Mouse (Mus musculus) erythroblast, embryonic 14.5 days (primary cell): ENCODE measurements around the gene Sar1b. TPM values are rescaled to one million over a fixed set of nuclear protein-coding genes. Genes with fewer than 3 reads are reported as not detected.
"Not testable (repeated sequence)": the region's sequence is repeated elsewhere in the genome, so short reads cannot be mapped to it uniquely, and the experiment has no call there.

Experiments
- H3K27me3 ChIP-seq: 2 replicates; pipeline ENCODE4 v1.6.1; 2012; ENCODE audit warnings: inconsistent platforms; ENCODE audit not compliant: control insufficient read depth
- H3K36me3 ChIP-seq: 2 replicates; pipeline ENCODE4 v1.6.1; 2012; ENCODE audit warnings: mild to moderate bottlenecking, inconsistent platforms; ENCODE audit not compliant: control insufficient read depth
- H3K4me1 ChIP-seq: 2 replicates; pipeline ENCODE4 v1.6.1; 2012; ENCODE audit warnings: inconsistent platforms; ENCODE audit not compliant: control insufficient read depth
- H3K4me3 ChIP-seq: replicated peaks from 2 replicates; pipeline ENCODE3; 2012; ENCODE audit warnings: moderate library complexity, mild to moderate bottlenecking, inconsistent platforms
- H3K9me3 ChIP-seq: 2 replicates; pipeline ENCODE4 v1.6.1; 2012; ENCODE audit warnings: low read length, inconsistent platforms, mixed read lengths; ENCODE audit not compliant: control insufficient read depth
- GATA1 ChIP-seq: IDR thresholded peaks from 2 replicates; pipeline ENCODE4 v1.6.1; 2012; ENCODE audit warnings: low read length, inconsistent platforms, mixed read lengths
- TAL1 ChIP-seq: IDR thresholded peaks from 3 replicates; pipeline ENCODE4 v1.6.1; 2012; ENCODE audit warnings: low read length, inconsistent platforms, mixed read lengths
- polyA plus RNA-seq: library from polyadenylated mRNA; stranded (reverse); fragments of >175 nt; gene quantifications from 2 replicates; pipeline ENCODE4 v1.2.3, GENCODE M21; 2012

The Sar1b gene
- polyA plus RNA-seq, result 0.27 and 0.65 TPM in 2 replicates

DNA sequence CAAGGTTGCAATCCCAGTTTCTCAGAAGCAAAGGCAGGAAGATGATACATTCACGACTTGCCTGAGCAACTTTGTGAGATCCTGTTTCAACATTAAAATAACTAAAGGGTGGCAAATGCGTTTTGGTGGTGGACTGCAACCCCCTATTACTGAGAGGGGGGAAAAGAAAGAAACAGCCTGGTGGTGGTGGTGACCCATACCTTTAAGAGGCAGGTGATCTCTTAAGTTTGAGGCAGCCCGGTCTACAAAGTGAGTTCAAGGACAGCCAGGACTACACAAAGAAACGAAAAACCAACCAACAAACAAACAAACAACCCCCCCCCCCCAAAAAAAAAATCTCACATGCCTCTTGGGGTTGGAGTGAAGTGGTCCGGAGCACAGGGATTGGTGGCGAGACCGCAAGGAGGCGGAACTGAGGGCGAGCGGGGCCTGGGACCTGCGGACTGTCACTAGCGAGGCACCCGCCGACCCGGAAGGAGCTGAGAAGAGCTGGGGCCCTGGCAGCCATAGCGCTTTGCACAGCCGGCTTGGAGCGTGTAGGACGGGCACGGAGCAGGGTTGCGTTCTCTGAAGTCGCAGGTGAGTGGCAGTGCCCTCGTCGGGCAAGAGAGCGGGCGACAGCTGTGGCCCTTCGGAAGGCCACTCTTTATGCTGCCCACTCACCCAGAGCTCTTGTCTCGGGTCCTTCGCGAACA, at the start of gene Sar1b, which contains the start of gene Sec24a:
Gene Sar1b, plus strand, starts transcription at position 475 of the 695 bp plus-strand sequence.
Gene Sec24a, minus strand, starts transcription at position 422 of the 695 bp plus-strand sequence.
- no peak for TF ChIP-seq TAL1
- no peak for TF ChIP-seq GATA1
- Histone ChIP-seq H3K27me3 (peaks cover 12% of the 10 kb centered on the region), H3K4me3 (peak within 1 kb of the TSS; percentile 82), H3K9me3 (no peaks in the 10 kb centered on the region), H3K4me1 (peaks cover 36% of the 10 kb centered on the region), H3K36me3 (peaks cover 10% of the 10 kb centered on the region)

GRCm38 (mm10) chr11:51721066-51721465, 42.4 kb upstream of the Sar1b start:
- no peak for TF ChIP-seq TAL1
- no peak for TF ChIP-seq GATA1
- Histone ChIP-seq H3K9me3 (no peaks in the 10 kb centered on the region), H3K4me1 (no peaks in the 10 kb centered on the region), H3K4me3 (no peak overlapping the region), H3K27me3 (no peaks in the 10 kb centered on the region), H3K36me3 (peaks cover 66% of the 10 kb centered on the region)

GRCm38 (mm10) chr11:51732883-51733282, 30.6 kb upstream of the Sar1b start:
- TF ChIP-seq TAL1 (no peak), GATA1 (no peak)
- H3K4me1 ChIP-seq, result peaks cover 3% of the 10 kb centered on the region
- peaks cover 62% of the 10 kb centered on the region for H3K36me3 ChIP-seq
- H3K27me3 ChIP-seq, result no peaks in the 10 kb centered on the region
- no peaks in the 10 kb centered on the region for H3K9me3 ChIP-seq
- no peak overlapping the region for H3K4me3 ChIP-seq

DNA sequence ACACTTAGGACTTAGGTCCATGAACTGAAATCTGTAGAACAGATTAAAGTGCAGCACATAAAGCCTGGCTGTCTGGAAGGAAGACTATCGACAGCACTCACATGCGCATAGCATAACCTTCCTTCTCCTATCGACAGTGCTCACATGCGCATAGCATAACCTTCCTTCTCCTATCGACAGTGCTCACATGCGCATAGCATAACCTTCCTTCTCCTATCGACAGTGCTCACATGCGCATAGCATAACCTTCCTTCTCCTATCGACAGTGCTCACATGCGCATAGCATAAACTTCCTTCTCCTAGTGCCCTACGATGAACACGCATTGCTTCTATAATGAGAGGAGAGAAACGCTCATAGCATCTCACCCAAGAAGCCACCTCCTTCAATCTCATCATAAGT, 29.3 kb upstream of the Sar1b start:
- Histone ChIP-seq H3K4me1 (peaks cover 16% of the 10 kb centered on the region), H3K36me3 (peaks cover 67% of the 10 kb centered on the region)
- H3K27me3 ChIP-seq, H3K9me3 ChIP-seq, H3K4me3 ChIP-seq: not testable (repeated sequence)

GRCm38 (mm10) chr11:51738651-51739403, 24.7 kb upstream of the Sar1b start:
- Histone ChIP-seq H3K9me3 (no peaks in the 10 kb centered on the region), H3K4me3 (no peak overlapping the region), H3K4me1 (peaks cover 49% of the 10 kb centered on the region), H3K27me3 (no peaks in the 10 kb centered on the region), H3K36me3 (peaks cover 62% of the 10 kb centered on the region)
- TF ChIP-seq TAL1 (no peak), GATA1 (0 out of 2 replicates have a peak, but pooled peaks have one; percentile 25)

DNA sequence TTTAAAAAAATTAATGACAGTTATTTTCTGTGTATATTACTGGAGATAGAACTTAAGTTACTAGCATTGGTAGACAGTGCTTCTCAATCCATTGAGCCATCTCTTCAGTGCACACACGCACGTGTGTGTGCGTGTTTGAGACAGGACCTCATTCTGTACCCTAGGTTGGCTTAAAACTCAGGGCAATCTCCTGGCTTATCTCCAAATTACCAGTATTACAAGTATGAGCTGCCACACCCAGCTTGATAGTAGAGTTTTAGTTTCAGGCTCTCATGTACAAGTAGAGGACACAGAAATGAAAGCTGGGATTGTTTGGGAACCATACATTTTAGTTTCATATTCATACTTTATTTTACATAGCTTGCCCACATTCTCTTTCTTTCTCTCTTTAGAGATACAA, 22.8 kb upstream of the Sar1b start:
- Histone ChIP-seq H3K27me3 (no peaks in the 10 kb centered on the region), H3K9me3 (no peaks in the 10 kb centered on the region), H3K4me3 (no peak overlapping the region), H3K36me3 (peaks cover 59% of the 10 kb centered on the region), H3K4me1 (peaks cover 49% of the 10 kb centered on the region)
- TF ChIP-seq GATA1 (no peak), TAL1 (no peak)

- Histone ChIP-seq H3K36me3 (peaks cover 52% of the 10 kb centered on the region), H3K9me3 (peaks cover 5% of the 10 kb centered on the region), H3K27me3 (no peaks in the 10 kb centered on the region), H3K4me1 (peaks cover 24% of the 10 kb centered on the region), H3K4me3 (no peak overlapping the region)
- no peak for TF ChIP-seq GATA1
- no peak for TF ChIP-seq TAL1
Observed at GRCm38 (mm10) chr11:51746096-51746495, 17.4 kb upstream of the Sar1b start.

DNA sequence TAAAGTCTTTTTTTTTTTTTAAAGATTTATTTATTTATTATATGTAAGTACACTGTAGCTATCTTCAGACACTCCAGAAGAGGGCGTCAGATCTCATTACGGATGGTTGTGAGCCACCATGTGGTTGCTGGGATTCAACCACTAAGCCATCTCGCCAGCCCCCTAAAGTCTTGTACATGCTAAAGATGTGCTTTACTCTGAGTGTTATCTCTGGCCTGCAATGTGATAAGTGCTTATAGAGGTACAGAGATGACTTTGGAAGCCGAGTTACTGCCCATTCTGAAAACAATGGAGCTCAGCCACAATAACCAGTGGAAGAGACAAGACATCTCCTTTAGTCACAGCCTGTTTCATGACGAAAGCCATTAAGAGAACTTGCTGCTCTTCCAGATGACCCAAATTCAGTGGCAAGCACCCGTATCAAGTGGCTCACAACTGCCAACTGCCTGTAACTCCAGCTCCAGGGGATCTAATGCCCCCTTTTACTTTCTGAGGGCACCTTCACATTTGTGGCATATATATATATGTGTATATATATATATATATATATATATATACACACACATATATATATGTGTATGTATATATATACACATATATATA, 11.8 kb upstream of the Sar1b start:
- not testable (repeated sequence) for H3K9me3 ChIP-seq, H3K4me3 ChIP-seq, H3K27me3 ChIP-seq
- Histone ChIP-seq H3K36me3 (peaks cover 21% of the 10 kb centered on the region), H3K4me1 (peaks cover 46% of the 10 kb centered on the region)

DNA sequence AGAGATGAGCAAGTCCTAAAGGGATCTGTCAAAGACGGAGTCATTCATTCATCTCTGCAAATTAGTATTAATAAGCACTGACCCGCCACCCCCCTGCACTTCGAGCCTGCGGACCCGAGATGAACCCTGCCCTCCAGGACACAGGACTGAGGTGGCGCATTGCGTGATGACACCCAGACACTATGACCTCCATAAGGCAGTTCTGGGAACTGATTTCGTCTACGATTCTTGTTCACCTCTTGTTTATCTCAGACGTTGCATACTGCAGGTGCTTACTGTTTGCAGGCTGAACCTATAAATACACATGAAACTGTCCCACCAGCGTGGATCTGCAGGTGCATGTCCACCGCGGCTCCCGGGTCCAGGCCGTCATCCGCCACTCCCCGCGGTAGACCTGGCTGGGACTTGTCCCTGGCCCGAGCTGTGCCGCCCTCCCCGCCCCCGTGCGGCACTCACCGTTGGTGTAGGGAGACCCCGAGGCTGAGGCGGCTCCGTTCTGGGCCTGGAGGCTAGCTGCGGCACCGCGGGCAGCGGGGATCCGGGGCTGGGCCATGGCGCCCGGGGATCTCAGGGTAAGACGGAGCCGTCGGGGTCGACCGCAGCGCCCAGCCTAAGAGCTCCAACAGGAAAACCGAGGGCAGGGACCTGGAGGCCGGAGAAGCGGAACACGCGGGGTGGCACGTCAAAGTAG, 7.7 kb upstream of the Sar1b start:
- peak overlapping the region; percentile 89 for H3K4me3 ChIP-seq
- H3K4me1 ChIP-seq, result peaks cover 51% of the 10 kb centered on the region
- peaks cover 4% of the 10 kb centered on the region for H3K27me3 ChIP-seq
- peaks cover 5% of the 10 kb centered on the region for H3K36me3 ChIP-seq
- H3K9me3 ChIP-seq, result no peaks in the 10 kb centered on the region
- TF ChIP-seq TAL1 (no peak), GATA1 (no peak)
